Mouse (Mus musculus) lung, postnatal 14 days (tissue): ENCODE results near the gene Gm49398.
A peak's percentile ranks its signal among the peaks of the same experiment; 100 is the strongest.

Experiments used
- DNase-seq: peaks from one replicate; pipeline ENCODE4 v3.0.0; 2021

Gm49398 gene

GRCm38 (mm10) chr13:61288739-61289138 lies at the start of gene Gm49398:
Gene Gm49398 (minus strand): TSS chr13:61288839.
- no peak for DNase-seq

GRCm38 (mm10) chr13:61255258-61255657 lies 33.4 kb downstream of the Gm49398 start, which contains the start of gene Cts8:
Gene Cts8 (minus strand): TSS chr13:61255358.
- DNase-seq = no peak

GRCm38 (mm10) chr13:61241076-61241947 lies 47.3 kb downstream of the Gm49398 start:
- DNase-seq = peak; percentile 54

GRCm38 (mm10) chr13:61203310-61203709 lies 85.3 kb downstream of the Gm49398 start, which contains the start of gene Cts6:
Gene Cts6 (minus strand): TSS chr13:61203410.
- DNase-seq = no peak
